Mouse (Mus musculus) bone marrow macrophage, adult 2 months (primary cell): ENCODE measurements around the gene Ppil6.

Experiments used
- CTCF ChIP-seq: IDR thresholded peaks from 2 replicates; pipeline ENCODE4 v1.5.1; 2012; ENCODE audit warnings: low read depth, mild to moderate bottlenecking, low read length, moderate library complexity
- POLR2A ChIP-seq: IDR thresholded peaks from 2 replicates; pipeline ENCODE4 v1.6.1; 2012; ENCODE audit warnings: mild to moderate bottlenecking, low read depth, low read length, borderline replicate concordance

- TF ChIP-seq POLR2A (no peak), CTCF (no peak)
Measured at GRCm38 (mm10) chr10:41482446-41482845, 7.8 kb upstream of the Ppil6 start.
